Mouse (Mus musculus) kidney, embryonic 14.5 days (tissue): ENCODE measurements at regions not wholly inside any gene's neighbourhood (a gene's known extent, or its start where the extent isn't known, plus 50 kb on each side); places are given as distances from the start of the nearest gene placed in this dataset.
A peak's percentile ranks its signal among the peaks of the same experiment; 100 is the strongest.

Source experiments
- ATAC-seq: fragments of 200-750 bp; cut with Nextera tagmentation; 2 replicates; pipeline ENCODE4 v1.8.0; 2017; ENCODE audit warnings: moderate number of reproducible peaks, mild to moderate bottlenecking, moderate TSS enrichment, moderate library complexity; ENCODE audit not compliant: low FRiP score, low TSS enrichment
- H3K27ac ChIP-seq: fragments of 300-500 bp; sonication (generic); 2 replicates; pipeline ENCODE4 v1.5.1; 2014; ENCODE audit warnings: low read depth, mild to moderate bottlenecking, low read length, moderate library complexity, mixed read lengths
- H3K27me3 ChIP-seq: fragments of 300-500 bp; sonication (generic); 2 replicates; pipeline ENCODE4 v1.6.1; 2014; ENCODE audit warnings: mild to moderate bottlenecking, low read length; ENCODE audit not compliant: control insufficient read depth, insufficient read depth
- H3K36me3 ChIP-seq: fragments of 300-500 bp; sonication (generic); 2 replicates; pipeline ENCODE4 v1.6.1; 2014; ENCODE audit warnings: low read length, mixed read lengths; ENCODE audit not compliant: control insufficient read depth, insufficient read depth
- H3K4me1 ChIP-seq: fragments of 300-500 bp; sonication (generic); 2 replicates; pipeline ENCODE4 v1.6.1; 2014; ENCODE audit warnings: low read length, mixed read lengths; ENCODE audit not compliant: control insufficient read depth, insufficient read depth
- H3K4me2 ChIP-seq: fragments of 300-500 bp; sonication (generic); replicated peaks from 2 replicates; pipeline ENCODE4 v1.6.1; 2014; ENCODE audit warnings: low read depth, mild to moderate bottlenecking, low read length
- H3K4me3 ChIP-seq: fragments of 300-500 bp; sonication (generic); 2 replicates; pipeline ENCODE4 v1.5.1; 2014; ENCODE audit warnings: mild to moderate bottlenecking, low read length
- H3K9ac ChIP-seq: fragments of 300-500 bp; sonication (generic); 2 replicates; pipeline ENCODE4 v1.6.1; 2014; ENCODE audit warnings: low read depth, mild to moderate bottlenecking, low read length, moderate library complexity
- H3K9me3 ChIP-seq: fragments of 300-500 bp; sonication (generic); 2 replicates; pipeline ENCODE4 v1.6.1; 2016; ENCODE audit warnings: low read length; ENCODE audit not compliant: control insufficient read depth
- WGBS: fragments of 180-500 bp; shearing (Covaris S2); extraction: QIAGEN DNeasy Blood & Tissue Kit; methylation state at CpG from one replicate; pipeline ENCODE4 v1.1.7; 2014; 5-methylcytosine and 5-hydroxymethylcytosine counted together

GRCm38 (mm10) chr15:67888548-67888947, 1387.8 kb upstream of the Lrrc6 start:
- no peaks in the 10 kb centered on the region for H3K36me3 ChIP-seq
- H3K4me3 ChIP-seq, result no peak overlapping the region
- ATAC-seq, result no peak
- no peak overlapping the region for H3K27ac ChIP-seq
- no peaks in the 10 kb centered on the region for H3K27me3 ChIP-seq
- no peak overlapping the region for H3K9ac ChIP-seq
- no peaks in the 10 kb centered on the region for H3K4me1 ChIP-seq
- no peak overlapping the region for H3K4me2 ChIP-seq
- H3K9me3 ChIP-seq, result no peaks in the 10 kb centered on the region

DNA sequence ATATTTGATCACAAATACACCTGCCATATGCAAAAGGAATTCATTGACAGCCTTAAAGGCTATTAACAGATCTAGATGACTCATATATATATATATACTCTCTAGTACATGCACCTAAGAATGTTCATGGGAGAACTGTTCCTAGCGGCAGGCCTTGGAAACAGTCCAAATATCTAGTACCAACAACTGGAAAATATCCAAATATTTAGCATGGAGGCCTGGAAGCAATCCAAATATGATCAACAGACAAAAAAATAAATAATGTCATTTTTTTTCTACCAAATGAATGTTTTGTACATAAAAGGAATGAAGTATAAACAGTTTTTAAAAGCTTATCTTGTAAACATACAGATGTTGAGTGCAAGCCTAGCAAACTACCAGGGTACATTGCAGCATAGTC, 1354.6 kb upstream of the Lrrc6 start:
- H3K4me1 ChIP-seq, result no peaks in the 10 kb centered on the region
- no peak overlapping the region for H3K27ac ChIP-seq
- no peaks in the 10 kb centered on the region for H3K27me3 ChIP-seq
- H3K4me3 ChIP-seq, result no peak overlapping the region
- H3K36me3 ChIP-seq, result no peaks in the 10 kb centered on the region
- no peak for ATAC-seq
- no peaks in the 10 kb centered on the region for H3K9me3 ChIP-seq
- H3K9ac ChIP-seq, result no peak overlapping the region
- no peak overlapping the region for H3K4me2 ChIP-seq
- 46% methylated on average over 1 of the region's 1 CpGs for WGBS

DNA sequence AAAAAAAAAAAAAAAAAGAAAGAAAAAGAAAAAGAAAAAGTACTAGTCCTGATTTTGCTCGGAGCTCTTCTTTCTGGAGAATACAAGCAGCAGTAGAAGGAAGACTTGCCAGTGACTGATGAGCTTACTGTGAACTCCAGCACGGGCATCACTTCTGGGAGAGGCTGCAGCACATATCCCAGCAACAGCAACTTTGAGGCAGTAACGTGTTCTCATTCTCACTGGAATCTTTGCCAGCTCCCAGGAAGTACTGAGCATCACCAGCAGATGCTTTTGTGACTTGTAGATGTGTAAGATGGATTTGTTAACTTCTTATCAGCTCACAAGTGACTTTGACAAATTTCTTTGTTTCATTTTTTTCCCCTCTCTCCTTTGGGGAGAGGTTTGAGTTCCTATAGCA, 1349.4 kb upstream of the Lrrc6 start:
- Histone ChIP-seq H3K4me2 (no peak overlapping the region), H3K36me3 (no peaks in the 10 kb centered on the region), H3K27ac (no peak overlapping the region), H3K9me3 (no peaks in the 10 kb centered on the region), H3K27me3 (no peaks in the 10 kb centered on the region), H3K9ac (no peak overlapping the region), H3K4me3 (no peak overlapping the region), H3K4me1 (no peaks in the 10 kb centered on the region)
- WGBS, result 76% methylated on average over 3 of the region's 3 CpGs
- no peak for ATAC-seq

GRCm38 (mm10) chr15:67845707-67846106, 1345.0 kb upstream of the Lrrc6 start:
- no peak overlapping the region for H3K27ac ChIP-seq
- no peak overlapping the region for H3K4me3 ChIP-seq
- no peak overlapping the region for H3K4me2 ChIP-seq
- 88% methylated on average over 2 of the region's 2 CpGs for WGBS
- no peak overlapping the region for H3K9ac ChIP-seq
- no peaks in the 10 kb centered on the region for H3K27me3 ChIP-seq
- no peaks in the 10 kb centered on the region for H3K4me1 ChIP-seq
- ATAC-seq, result no peak
- no peaks in the 10 kb centered on the region for H3K9me3 ChIP-seq
- H3K36me3 ChIP-seq, result no peaks in the 10 kb centered on the region

DNA sequence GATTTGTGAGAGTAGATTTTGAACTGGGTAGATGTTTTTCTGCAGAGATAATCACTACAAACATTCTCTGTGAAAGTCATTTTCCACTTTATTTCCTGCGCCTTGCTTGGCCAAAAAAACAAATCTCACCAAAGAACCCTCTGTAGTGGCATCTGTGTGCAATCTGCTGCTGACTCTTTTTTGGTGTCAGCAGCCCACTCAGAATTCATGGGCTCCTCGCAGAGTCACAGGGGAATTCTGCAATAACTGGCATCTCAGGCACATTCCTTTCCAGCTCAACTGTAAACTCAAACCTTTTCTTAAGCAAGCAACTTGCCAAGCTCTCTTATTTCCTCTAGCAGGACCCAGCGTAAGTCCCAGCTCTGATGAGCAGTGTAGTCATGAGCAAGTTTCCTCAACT, 1340.0 kb upstream of the Lrrc6 start:
- 79% methylated on average over 3 of the region's 3 CpGs for WGBS
- H3K4me1 ChIP-seq, result no peaks in the 10 kb centered on the region
- ATAC-seq, result no peak

GRCm38 (mm10) chr15:67825796-67826484, 1325.2 kb upstream of the Lrrc6 start:
- Histone ChIP-seq H3K4me1 (no peaks in the 10 kb centered on the region), H3K36me3 (no peaks in the 10 kb centered on the region), H3K27me3 (no peaks in the 10 kb centered on the region), H3K9me3 (no peaks in the 10 kb centered on the region), H3K9ac (no peak overlapping the region), H3K27ac (0 out of 2 replicates have a peak overlapping the region, but pooled peaks have one; percentile 13), H3K4me3 (no peak overlapping the region), H3K4me2 (no peak overlapping the region)
- peak; percentile 39; the same call in 1 of the 2 replicates for ATAC-seq
- 68% methylated on average over 4 of the region's 4 CpGs for WGBS

More for the DNA sequence above, 1340.0 kb upstream of the Lrrc6 start:
- Histone ChIP-seq H3K27ac (no peak overlapping the region), H3K27me3 (no peaks in the 10 kb centered on the region), H3K9ac (no peak overlapping the region), H3K4me3 (no peak overlapping the region), H3K36me3 (no peaks in the 10 kb centered on the region), H3K4me2 (no peak overlapping the region), H3K9me3 (no peaks in the 10 kb centered on the region)

- no peak for ATAC-seq
- Histone ChIP-seq H3K4me1 (no peaks in the 10 kb centered on the region), H3K9me3 (no peaks in the 10 kb centered on the region), H3K27ac (no peak overlapping the region), H3K4me2 (no peak overlapping the region), H3K27me3 (no peaks in the 10 kb centered on the region), H3K4me3 (no peak overlapping the region), H3K9ac (no peak overlapping the region), H3K36me3 (no peaks in the 10 kb centered on the region)
- WGBS, result 85% methylated on average over 3 of the region's 3 CpGs
Observed at GRCm38 (mm10) chr15:67823226-67823625, 1322.5 kb upstream of the Lrrc6 start.

DNA sequence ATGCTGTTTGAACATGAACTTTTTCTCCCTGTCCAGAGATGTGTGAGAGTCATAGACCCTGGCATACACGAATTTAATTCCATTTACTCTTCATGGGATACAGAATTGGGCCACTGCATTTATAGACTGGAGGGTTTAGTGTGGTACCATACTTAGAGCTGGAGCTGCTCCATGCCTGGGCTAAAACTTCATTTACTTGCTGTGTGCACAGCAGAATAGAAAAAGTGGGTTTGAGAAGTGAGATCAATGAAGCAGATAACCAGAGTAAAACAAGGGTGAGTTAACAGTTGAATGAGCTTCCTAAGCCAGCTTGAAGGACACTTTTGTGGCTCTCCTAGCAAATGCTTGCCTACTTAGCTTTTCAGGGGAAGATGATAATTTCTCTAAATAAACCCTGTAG, 1299.2 kb upstream of the Lrrc6 start:
- peak; percentile 43; the same call in 1 of the 2 replicates for ATAC-seq
- Histone ChIP-seq H3K27ac (no peak overlapping the region), H3K9ac (no peak overlapping the region), H3K4me3 (no peak overlapping the region), H3K27me3 (no peaks in the 10 kb centered on the region), H3K4me2 (no peak overlapping the region), H3K36me3 (no peaks in the 10 kb centered on the region), H3K4me1 (no peaks in the 10 kb centered on the region), H3K9me3 (no peaks in the 10 kb centered on the region)
- 58% methylated on average over 1 of the region's 1 CpGs for WGBS

GRCm38 (mm10) chr15:67795578-67795977, 1294.9 kb upstream of the Lrrc6 start:
- H3K9me3 ChIP-seq, result no peaks in the 10 kb centered on the region
- H3K27me3 ChIP-seq, result no peaks in the 10 kb centered on the region
- WGBS, result 86% methylated on average over 2 of the region's 2 CpGs
- no peaks in the 10 kb centered on the region for H3K36me3 ChIP-seq
- H3K4me2 ChIP-seq, result no peak overlapping the region
- no peak overlapping the region for H3K9ac ChIP-seq
- no peak overlapping the region for H3K4me3 ChIP-seq
- H3K27ac ChIP-seq, result no peak overlapping the region
- no peaks in the 10 kb centered on the region for H3K4me1 ChIP-seq
- no peak for ATAC-seq
